Mouse (Mus musculus) urinary bladder, postnatal 14 days (tissue): ENCODE data around the gene Gm16223.

ENCODE experiments used
- DNase-seq: peaks from one replicate; pipeline ENCODE4 v3.0.0; 2021; ENCODE audit warnings: low spot score

Gm16223 gene

DNA sequence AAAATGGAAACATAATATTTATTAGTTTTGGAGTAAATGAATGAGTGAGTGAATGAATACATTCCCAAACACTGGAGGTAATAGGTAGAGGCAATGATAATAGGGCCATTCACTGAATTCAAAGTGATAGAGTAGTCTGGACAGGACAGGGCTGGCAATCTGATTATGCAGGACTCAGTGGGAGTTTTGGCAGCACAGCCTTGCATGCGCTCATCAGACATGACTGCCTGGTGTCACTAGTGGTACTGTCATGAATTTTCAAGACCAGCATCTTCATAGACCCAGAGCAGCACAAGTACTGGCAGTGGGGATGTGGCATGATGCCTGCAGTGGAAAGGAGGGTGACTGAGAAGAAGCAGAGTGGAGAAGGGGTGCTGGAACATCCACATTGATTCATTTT is 157.1 kb downstream of the Gm16223 start:
- DNase-seq = no peak

DNA sequence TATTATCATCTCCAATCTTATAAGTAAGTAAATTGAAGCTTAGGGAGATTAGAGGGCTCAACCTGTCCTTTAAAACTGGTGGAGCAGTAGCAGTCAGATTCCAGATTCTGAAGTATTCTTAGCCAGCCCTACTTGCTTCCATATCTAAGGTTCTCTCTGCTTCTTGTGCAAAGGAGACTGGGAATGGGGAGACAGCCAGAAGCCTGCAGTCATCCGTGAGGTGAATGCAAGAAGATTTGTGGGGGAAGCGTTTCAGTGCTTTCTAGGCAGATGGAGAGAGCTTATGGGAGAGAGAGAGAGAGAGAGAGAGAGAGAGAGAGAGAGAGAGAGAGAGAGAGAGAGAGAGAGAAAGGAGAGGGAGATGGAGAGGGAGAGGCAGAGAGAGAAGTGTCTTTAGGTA is 160.9 kb downstream of the Gm16223 start:
- no peak for DNase-seq

DNA sequence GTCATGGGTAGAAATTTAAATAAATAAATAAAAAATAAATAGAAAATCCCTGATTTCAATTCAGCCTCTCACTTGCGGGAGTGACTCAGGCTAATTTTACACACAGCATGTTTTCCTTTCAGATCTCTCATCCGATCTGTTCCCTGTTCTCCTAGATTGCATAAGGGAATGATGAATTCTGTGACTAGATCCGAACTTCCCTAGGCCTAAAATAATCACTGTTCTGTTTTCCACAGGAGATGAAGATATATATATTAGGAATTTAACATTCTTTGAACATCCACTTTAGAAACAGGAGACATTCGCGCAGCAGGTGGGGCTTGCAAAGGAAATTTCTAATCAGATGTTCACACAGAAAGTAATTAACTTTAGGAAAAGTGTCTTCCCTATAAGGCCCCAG is 171.5 kb downstream of the Gm16223 start:
- no peak for DNase-seq

DNA sequence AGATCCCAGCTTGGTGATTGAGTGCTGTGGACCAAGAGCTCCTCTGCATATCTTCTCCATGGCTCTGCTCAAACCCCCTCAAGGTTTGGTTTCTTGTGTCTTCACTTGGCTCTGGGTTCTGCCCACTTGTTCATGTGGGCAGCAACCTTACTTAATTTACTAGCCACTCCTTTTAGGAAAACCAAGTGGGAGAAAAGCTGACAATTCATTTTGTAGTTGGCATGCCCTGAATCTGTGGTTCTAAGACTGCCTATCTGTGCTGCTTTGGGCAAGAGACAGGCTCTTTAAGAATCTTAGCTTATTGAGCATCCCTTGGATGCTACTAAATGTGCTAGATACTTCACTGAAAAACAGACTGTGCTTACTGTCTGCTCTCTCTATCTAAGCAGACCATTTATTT is 172.0 kb downstream of the Gm16223 start:
- DNase-seq = no peak

DNA sequence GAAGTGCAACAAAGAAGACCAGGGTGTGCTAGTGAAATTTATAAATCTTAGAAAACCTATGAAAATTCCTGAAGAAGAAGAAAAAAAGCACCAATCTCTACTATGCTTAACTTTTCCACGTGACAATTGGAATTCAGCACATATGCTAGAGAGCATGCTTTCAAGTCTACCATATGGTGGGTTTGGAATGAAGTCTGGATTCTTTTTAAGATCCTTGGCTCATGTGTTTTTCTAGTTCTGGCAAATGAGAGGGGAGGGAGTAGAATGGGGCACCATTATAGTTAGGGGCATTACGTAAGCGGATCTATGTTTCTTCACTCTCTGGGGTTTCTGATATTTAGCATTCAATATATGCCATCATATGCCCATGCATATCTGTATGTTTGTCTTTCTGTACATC is 182.6 kb downstream of the Gm16223 start:
- DNase-seq = no peak
